Mouse (Mus musculus) CD4-positive, CD25-positive, alpha-beta regulatory T cell, adult 4 months (primary cell): ENCODE results near the gene Gucy2e. TPM values are rescaled to one million over a fixed set of nuclear protein-coding genes. Genes with fewer than 3 reads are reported as not detected.

ENCODE experiments used
- ATAC-seq: one replicate; pipeline ENCODE4 v1.8.0; 2017
- polyA plus RNA-seq, 2 experiments: library from polyadenylated mRNA; unstranded; fragments of 100-300 nt; shearing (Covaris generic); gene quantifications; one replicate each; pipeline ENCODE4 v1.2.1; 2017

The Gucy2e gene
- polyA plus RNA-seq, 2 experiments from 2014 or later = 0.53 TPM; not detected in 1

- no peak for ATAC-seq
Measured at GRCm38 (mm10) chr11:69169313-69169712, 67.5 kb downstream of the Gucy2e start.

Other genes with a start within 250 kb of the Gucy2e start
- 10 to 100 TPM; 20.2 to 33.9 TPM for gene Pfas, start 228.6 kb downstream of the Gucy2e start, polyA plus RNA-seq
- 10 to 100 TPM; 12.5 to 13.5 TPM for gene Ctc1, start 221.1 kb downstream of the Gucy2e start, polyA plus RNA-seq
- gene Aurkb, start 191.4 kb downstream of the Gucy2e start, polyA plus RNA-seq = 10 to 100 TPM in 1 of 2 experiments, 1 to 10 TPM in 1; 9.0 to 17.8 TPM
- gene Borcs6, start 177.3 kb downstream of the Gucy2e start, polyA plus RNA-seq = 1 to 10 TPM; 1.0 to 1.4 TPM
- 1 to 10 TPM; 2.4 to 4.2 TPM for gene Tmem107, start 166.2 kb downstream of the Gucy2e start, polyA plus RNA-seq
- gene Vamp2, start 148.5 kb downstream of the Gucy2e start, polyA plus RNA-seq = 10 to 100 TPM; 26.0 to 35.9 TPM
- gene Per1, start 141.8 kb downstream of the Gucy2e start, polyA plus RNA-seq = 1 to 10 TPM; 4.5 to 6.6 TPM
- gene Hes7, start 116.6 kb downstream of the Gucy2e start, polyA plus RNA-seq = not detected
- gene 9130213A22Rik, start 114.4 kb downstream of the Gucy2e start, polyA plus RNA-seq = not detected
- under 1 TPM in 1 of 2 experiments, not detected in 1; 0.35 TPM for gene Aloxe3, start 111.1 kb downstream of the Gucy2e start, polyA plus RNA-seq
- gene Alox12b, start 80.0 kb downstream of the Gucy2e start, polyA plus RNA-seq = not detected
- gene Alox8, start 39.2 kb downstream of the Gucy2e start, polyA plus RNA-seq = 10 to 100 TPM; 10.6 to 15.5 TPM
- 1 to 10 TPM; 8.2 to 8.5 TPM for gene Cntrob, start 86.7 kb upstream of the Gucy2e start, polyA plus RNA-seq
- 10 to 100 TPM; 92.9 to 99.3 TPM for gene Trappc1, start 86.9 kb upstream of the Gucy2e start, polyA plus RNA-seq
- gene Kcnab3, start 89.2 kb upstream of the Gucy2e start, polyA plus RNA-seq = 1 to 10 TPM in 1 of 2 experiments, under 1 TPM in 1; 0.62 to 1.2 TPM
- 1 to 10 TPM; 3.3 to 4.0 TPM for gene Rnf227, start 103.4 kb upstream of the Gucy2e start, polyA plus RNA-seq
- gene Chd3, start 132.4 kb upstream of the Gucy2e start, polyA plus RNA-seq = 10 to 100 TPM; 71.8 to 80.8 TPM
- 100 to 1,000 TPM in 1 of 2 experiments, 10 to 100 TPM in 1; 87.8 to 116 TPM for gene Naa38, start 158.5 kb upstream of the Gucy2e start, polyA plus RNA-seq
- 10 to 100 TPM; 17.0 to 28.2 TPM for gene Cyb5d1, start 158.6 kb upstream of the Gucy2e start, polyA plus RNA-seq
- 1 to 10 TPM; 1.1 to 1.2 TPM for gene Tmem88, start 161.2 kb upstream of the Gucy2e start, polyA plus RNA-seq
- 10 to 100 TPM; 30.7 to 32.6 TPM for gene Kdm6b, start 176.6 kb upstream of the Gucy2e start, polyA plus RNA-seq